30 mouse cellular contexts compared by ENCODE assay signal in the genomic region with DNA sequence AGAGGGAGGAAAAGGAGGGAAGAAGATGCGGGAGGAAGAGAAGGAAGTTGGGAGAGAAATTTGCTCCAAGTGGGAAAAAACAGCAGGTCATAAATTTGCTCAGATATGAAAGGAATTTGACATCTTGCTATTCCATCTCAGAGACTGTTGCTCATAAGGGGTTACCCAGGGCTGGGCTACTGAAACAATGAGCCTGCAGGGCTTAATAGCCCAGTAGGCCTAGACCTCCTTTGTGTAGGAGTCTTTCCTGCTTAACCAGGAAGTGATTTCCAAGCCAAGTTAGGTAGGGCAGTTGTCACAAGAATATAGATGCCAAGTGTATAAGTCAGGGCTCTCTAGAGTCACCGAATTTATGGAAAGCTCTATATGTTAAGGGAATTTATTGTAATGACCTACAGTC.
"Had no signal": no experiment of that assay in that cellular context is flagged by ENCODE, and none has a peak within 500 bp of the region (broad histone marks: within the 10 kb centered on the region; RNA-seq: fewer than 3 reads in every experiment).

No protein-coding gene starts in this region.

- H3K4me3 ChIP-seq: limb, embryonic 10.5 days; limb, embryonic 12.5 days; limb, embryonic 13.5 days; limb, embryonic 15.5 days; liver, embryonic 12.5 days; liver, embryonic 13.5 days; liver, embryonic 15.5 days; lung, embryonic 15.5 days; megakaryocyte, embryonic 14.5 days; midbrain, embryonic 10.5 days; midbrain, embryonic 12.5 days; midbrain, embryonic 13.5 days; midbrain, embryonic 15.5 days; myocyte; neural tube, embryonic 12.5 days had no signal

- H3K9me3 ChIP-seq: limb, embryonic 10.5 days; limb, embryonic 12.5 days; limb, embryonic 13.5 days; limb, embryonic 15.5 days; liver, embryonic 12.5 days; liver, embryonic 13.5 days; liver, embryonic 15.5 days; lung, embryonic 15.5 days; megakaryocyte, embryonic 14.5 days; midbrain, embryonic 10.5 days; midbrain, embryonic 12.5 days; midbrain, embryonic 13.5 days; midbrain, embryonic 15.5 days; neural tube, embryonic 12.5 days had no signal

- ATAC-seq: liver, embryonic 12.5 days; liver, postnatal 0 days; lung, postnatal 0 days; midbrain, embryonic 13.5 days; midbrain, embryonic 15.5 days; midbrain, embryonic 16.5 days had no signal

- H3K36me3 ChIP-seq: limb, embryonic 10.5 days; limb, embryonic 12.5 days; limb, embryonic 13.5 days; limb, embryonic 15.5 days; liver, embryonic 12.5 days; liver, embryonic 13.5 days; liver, embryonic 15.5 days; lung, embryonic 15.5 days; midbrain, embryonic 10.5 days; midbrain, embryonic 12.5 days; midbrain, embryonic 13.5 days; midbrain, embryonic 15.5 days; neural tube, embryonic 12.5 days had no signal

- DNase-seq: left cerebral cortex, postnatal 4 days; liver; liver, embryonic 13.5 days; liver, postnatal 0 days; lung, adult 18-20 months; lung, adult 2 months; lung, embryonic 14.5 days; lung, postnatal 10 days; lung, postnatal 14 days; lung, postnatal 36 days; lung, postnatal 4 days; midbrain, embryonic 14.5 days had no signal

- H3K27me3 ChIP-seq: limb, embryonic 12.5 days; limb, embryonic 13.5 days; limb, embryonic 15.5 days; liver, embryonic 12.5 days; liver, embryonic 13.5 days; liver, embryonic 15.5 days; lung, embryonic 15.5 days; midbrain, embryonic 12.5 days; midbrain, embryonic 13.5 days; midbrain, embryonic 15.5 days; neural tube, embryonic 12.5 days had no signal

- H3K4me1 ChIP-seq: limb, embryonic 12.5 days; limb, embryonic 15.5 days; liver, embryonic 12.5 days; liver, embryonic 13.5 days; liver, embryonic 15.5 days; lung, embryonic 15.5 days; megakaryocyte, embryonic 14.5 days; midbrain, embryonic 12.5 days; midbrain, embryonic 13.5 days; midbrain, embryonic 15.5 days; neural tube, embryonic 12.5 days had no signal

- H3K27ac ChIP-seq: limb, embryonic 10.5 days; limb, embryonic 12.5 days; limb, embryonic 13.5 days; limb, embryonic 15.5 days; liver, embryonic 12.5 days; liver, embryonic 13.5 days; liver, embryonic 14.5 days; liver, embryonic 15.5 days; lung, embryonic 15.5 days; macrophage; midbrain, embryonic 10.5 days; midbrain, embryonic 12.5 days; midbrain, embryonic 13.5 days; midbrain, embryonic 15.5 days; neural tube, embryonic 12.5 days had no signal
